Mouse (Mus musculus) cerebellum, adult 11-12 months (tissue): ENCODE data around the gene Slc35f1.

Experiments used
- DNase-seq: peaks from one replicate; pipeline ENCODE4 v3.0.0; 2022

Slc35f1 gene

DNA sequence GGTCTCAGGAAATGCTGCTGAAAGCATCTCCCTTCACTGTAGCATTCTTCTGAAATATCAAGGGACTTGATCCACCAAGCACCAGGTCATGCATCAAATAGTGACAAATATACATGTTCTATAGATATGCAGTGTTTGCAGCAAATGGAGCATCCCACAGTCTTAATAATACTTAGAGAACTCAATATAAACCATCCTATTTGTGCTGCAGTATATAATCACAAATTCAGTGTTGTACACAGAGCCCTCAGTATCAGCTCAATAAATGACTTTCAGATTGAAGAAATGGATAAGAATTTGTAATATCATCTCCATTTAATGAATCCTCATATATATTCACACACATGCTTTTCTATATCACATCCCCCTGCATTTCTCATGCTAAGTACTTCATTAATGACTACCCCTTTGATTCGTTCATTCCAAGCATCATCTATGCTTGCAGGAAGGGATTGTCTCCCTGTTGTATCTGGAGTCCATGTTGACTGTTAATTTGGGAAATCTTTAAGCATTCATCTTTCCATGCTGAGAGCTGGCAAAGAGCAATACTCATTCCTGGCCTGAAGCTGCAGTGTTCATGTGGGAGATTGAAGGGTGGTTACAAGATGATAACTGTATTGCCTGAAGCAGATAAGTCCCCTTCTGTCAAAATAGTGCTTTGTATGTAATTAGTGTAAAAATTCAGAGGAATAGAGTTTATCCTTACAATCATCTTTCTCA, 249.9 kb downstream of the Slc35f1 start:
- no peak for DNase-seq

DNA sequence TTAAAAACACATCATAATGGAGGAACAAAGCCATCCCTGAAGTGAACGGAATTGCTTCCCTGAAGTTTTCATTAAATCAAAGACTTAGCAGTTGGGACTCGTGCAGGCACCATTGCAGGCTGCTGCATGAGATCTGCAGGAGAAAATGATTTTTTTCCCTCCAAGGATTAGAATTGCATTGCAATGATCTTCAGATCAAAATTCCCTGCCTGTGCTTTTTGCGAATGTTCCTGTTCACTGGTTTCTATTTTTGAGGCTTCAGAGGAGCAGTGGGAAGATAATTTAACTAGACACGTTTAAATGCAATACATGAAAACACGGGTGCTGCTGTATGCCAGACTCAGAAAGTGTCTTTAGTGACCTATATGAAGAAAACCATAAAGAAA, 250.5 kb downstream of the Slc35f1 start:
- no peak for DNase-seq

DNA sequence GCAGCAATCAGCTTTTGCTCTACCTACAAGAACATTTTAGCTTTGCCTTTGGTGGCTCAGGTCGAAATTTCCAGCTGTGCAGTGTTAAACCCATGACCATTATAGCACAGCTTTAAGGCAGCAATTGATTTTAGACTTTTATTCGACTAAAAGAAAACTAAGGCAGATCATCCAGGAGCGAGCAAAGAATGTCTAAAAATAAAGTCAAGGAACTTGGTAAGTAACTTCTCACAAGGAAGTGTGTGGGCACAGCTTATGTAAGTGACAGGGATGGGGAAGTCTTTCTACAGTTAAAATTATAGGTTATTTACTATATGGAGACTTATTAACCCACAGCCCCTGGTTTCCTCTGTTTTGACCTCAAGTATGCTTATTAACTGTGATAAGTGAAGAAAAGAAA, 262.2 kb downstream of the Slc35f1 start:
- no peak for DNase-seq

DNA sequence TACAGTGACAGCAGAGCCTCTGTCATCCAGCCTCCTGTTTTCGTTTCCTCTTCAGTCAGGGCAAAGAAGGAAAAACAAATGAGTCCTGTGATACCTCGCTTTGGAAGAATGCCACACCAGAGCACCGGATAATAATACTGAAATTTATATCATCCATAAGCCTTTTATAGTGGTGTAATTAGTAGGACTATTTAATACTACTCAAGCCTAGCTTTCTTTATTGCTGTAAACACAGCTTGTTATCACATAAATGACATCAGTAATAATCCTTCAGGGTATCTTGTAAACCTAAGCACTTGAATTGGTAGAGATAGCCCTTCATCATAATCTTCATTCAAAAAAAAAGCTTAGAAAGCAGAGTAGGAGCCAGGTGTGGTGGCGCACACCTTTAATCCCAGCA, 266.4 kb downstream of the Slc35f1 start:
- DNase-seq, result no peak

DNA sequence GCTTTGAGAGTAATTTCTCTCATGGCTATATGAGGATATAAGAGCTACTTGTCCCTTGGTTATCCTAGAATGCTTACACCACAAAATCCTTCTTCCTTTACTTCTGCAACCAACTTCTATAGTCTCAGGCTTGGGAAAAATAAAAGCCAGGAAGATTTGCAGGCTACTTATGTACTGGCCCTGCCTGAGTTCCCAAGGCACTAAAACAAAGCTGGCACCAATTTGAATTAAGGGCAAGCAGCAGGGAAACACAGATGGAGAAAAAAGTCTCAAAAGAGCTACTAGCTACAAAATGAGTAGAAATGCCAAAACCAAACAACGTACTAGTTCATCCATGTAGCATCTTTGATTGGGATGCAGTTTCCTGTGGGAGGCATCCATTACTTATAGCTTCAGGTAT, 288.9 kb downstream of the Slc35f1 start:
- no peak for DNase-seq

DNA sequence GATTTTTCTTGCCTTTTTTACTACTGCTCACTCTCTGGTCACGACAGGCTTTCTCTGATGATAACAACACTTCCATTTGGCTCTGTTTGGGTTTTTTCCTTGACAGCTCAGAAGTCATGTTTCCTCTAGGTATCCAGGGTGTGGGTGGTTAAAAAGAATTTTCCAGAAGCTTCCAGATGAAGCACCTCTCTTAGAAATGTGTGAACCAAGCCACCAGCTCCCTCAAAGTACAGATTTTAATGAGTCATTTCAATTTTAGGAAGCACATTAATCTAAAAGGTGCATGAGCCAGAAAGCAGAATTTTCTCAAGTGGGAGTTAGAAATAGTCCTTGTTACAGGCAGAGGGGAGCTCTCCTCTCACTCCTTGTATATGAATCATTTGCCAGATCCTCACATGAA, 292.5 kb downstream of the Slc35f1 start:
- no peak for DNase-seq

DNA sequence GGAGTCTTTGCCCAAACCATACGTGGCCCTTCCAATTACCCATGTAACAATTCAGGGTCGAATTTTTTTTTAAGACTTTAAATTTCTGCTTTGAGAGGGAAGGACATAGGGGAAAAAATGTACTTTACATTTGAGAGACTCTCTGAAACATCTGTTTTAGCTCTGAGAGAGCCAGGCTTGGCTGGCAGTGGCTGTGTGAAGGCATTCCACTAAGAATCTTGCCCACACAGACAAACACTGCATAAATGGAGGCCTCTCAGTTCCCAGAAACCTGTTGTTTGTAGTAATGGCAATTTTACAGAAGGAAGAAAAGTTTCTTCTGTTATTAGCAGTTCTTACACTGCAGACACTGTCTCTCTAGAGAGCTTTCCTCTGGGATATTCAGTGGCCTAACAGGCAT, 301.9 kb downstream of the Slc35f1 start:
- no peak for DNase-seq

DNA sequence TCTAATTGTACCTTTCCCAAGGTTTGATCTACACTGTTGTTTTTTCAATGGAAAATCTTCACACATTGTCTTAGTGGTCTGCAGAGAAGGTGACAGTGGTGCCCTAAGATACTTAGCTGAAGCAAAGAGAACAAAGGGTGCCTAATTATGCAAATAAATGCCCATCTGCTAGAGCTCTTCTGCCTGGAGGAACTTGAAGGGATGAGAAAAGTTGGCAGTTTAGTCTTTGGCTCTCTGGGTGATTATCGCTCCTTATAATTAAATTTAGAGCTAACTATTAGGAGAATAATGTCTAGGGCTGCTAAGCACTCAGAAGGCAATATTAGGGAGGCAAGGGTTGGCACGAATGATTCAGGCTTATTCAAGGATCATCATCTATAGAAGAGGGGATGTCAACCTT, 306.6 kb downstream of the Slc35f1 start:
- DNase-seq, result no peak

DNA sequence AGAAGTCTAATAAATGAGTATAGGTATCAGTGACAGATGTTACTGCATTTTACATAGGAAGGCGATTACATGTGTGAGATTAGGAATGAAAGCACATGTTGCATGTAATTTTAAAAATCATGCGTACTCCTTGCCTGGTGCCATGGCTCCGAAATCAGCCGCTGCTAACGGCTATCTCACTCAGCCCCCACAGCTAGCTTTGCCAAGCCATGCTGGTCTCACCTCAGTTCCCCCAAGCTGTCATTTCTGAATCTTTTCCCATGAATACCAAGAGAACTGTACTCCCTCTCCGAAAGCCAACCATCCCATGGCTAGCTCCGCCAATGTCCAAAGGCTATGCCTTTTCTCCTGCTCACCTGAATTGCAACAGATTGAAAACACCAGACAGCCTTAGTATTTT, 310.8 kb downstream of the Slc35f1 start:
- DNase-seq, result no peak

DNA sequence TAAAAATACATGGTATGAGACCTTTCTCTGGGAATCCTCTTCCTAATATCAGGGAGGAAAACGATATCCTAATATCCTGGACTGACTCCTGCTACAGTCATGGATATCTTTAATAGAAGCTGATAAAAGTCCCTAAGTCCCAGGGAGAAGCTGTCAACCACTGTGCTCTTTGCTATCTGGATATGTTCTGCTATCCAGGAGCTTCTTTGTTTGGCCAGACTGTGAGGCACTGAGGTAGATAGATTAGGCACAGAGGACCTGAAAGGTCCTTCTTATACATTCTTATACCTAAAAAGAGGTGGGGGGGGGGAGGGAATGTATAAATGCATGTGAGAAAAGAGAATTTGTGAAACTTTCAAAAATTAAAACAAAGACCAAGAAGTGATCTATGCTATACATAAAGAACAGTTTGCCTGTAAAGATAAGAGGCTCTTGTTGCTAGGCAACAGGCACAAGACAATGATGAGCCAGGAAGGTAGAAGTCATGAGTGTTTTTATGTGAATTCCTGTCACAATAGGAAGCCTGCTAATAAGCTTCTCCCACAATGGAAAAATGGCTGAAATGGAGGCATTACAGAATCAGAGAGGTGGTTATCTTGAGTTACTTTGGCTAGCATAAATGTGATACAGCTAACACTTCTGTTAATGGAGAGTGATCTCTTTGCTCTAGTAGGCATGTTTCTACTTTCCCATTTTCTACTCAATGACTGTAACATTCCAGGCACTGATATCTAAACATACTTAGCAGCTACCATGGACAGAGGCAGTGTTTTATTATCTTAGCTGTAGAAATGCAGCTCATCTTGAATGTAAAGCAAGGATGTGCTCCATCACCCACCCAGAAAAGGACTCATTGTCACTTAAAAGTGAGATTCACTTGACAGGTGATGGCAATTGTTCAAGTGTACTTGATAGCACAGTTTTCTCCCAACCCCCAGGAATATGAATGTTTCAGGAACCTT, 316.2 kb downstream of the Slc35f1 start:
- no peak for DNase-seq

DNA sequence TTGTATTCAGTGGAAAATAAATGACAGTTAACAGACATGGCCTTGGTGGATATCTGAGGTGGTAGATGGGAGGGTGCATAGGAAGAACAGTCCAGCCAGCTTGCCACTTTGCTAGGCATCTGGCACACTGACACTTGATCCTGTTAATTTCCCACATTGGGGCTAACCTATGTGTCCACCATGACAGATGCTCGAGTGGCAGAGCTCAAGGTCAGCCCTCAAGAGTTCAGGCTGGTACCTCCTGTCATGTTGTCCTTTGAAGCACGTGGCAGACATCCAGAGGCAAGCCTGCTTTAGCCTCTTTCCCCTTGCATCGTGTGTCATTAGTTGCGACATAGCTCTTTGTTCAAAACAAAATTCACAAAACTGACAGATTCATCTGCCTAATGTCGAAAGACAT, 323.5 kb downstream of the Slc35f1 start:
- DNase-seq, result no peak

DNA sequence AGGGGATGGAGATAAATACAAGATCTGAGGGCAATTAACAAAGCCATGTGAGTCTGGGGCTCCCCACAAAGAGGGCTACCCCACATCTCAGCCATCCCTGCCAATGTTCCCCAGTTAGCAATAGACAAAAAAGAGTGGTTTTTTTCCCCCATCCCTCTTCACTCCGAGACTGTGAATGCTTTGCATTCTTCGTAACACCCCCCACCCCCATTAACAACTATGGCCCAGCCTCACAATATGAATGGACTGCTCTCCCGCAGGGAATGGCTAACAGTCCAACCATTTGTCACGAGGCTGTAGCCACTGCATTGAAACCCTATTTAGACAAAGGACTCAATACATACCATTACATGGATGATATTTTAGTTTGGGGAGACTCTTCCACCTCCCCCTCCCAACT, 338.1 kb downstream of the Slc35f1 start:
- DNase-seq, result no peak

DNA sequence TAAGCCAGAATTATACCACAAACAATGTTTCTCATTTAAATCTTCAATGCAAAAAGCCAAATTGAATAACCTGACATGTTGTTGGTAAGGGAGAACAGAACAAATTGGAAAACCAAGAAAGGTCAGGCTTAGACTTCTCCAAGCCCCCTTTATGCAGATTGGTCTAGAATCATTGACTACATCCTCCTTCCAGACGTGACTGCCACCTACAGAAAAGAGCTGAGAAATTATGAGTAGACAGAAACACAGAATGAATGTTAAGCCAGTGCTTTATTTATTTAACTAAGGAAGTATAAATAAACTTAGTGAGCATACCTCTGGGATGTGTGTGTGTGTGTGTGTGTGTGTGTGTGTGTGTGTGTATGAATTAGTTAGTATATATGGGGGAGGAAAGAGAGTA, 344.9 kb downstream of the Slc35f1 start:
- DNase-seq, result no peak

DNA sequence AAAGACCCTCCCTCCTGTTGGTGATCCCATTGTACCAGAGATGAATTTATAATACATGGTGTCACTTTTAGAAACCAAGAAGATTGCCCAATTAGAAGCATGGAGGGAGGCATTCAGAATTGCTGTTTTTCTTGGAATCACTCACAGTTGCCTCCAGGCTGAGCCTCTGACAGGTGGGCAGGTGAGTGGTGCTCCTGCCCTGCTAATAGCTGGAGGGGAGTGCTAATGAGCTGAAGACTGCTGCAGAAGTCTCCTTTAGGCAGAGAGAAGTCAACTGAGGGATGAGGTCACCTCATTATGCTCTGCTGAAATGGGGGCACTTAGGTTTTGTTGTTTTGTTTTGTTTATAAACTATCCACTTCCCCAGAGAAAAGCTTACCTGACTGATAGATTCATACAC, 355.6 kb downstream of the Slc35f1 start:
- DNase-seq, result no peak

DNA sequence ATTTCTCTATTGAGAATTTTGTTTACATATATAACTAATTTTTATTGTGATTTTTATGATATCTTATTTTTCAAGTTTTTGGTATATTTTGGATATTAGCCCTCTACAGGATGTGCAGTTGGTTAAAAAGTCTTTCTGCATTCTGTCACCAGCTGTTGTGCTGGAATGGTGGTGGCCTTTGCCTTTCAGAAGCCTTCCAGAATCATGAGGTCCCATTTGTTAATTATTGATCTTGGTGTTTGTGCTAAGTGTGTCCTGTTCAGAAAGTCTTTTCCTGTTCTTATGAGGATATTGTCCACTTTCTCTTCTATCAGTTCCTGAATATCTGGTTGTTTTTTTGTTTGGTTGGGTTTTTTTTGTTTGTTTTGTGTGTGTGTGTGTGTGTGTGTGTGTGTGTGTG, 362.2 kb downstream of the Slc35f1 start:
- no peak for DNase-seq

DNA sequence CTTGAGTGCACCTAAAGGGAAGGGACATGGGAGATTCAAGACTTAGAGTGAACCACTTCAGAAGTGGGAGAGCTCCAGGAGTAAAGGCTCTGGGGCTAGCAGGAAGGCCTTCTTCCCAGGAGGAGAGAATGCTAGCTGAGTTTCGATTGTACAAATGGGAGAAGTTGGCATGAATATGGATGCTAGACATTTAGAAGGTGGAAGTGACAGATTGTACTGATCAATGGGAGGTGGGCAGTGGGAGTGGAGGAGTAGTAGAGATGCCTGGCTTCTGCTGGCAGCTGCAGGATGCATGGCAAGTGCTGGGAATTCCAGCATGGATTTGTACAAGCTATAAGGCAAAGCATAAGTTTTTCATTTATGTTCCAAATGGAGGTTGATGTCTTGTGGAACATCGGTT, 370.4 kb downstream of the Slc35f1 start:
- no peak for DNase-seq

DNA sequence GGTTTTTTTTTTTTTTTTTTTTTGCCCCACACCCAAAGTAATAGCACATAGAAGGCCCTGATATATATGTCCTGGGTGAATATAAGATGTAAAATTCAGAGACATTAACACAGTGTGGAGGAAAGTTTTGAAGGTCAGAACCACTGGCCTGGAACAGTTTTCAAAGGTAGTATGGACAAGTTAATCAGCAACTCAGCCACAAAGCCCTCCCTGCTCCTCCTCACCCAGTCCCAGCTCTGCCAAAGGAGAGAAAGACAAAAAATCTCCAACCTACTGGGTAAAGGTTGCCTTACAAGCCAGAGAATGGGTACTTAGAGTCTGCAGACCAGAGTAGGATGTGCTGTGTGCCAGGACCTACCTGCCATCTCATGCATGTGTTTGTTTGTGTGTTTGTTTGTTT, 372.4 kb downstream of the Slc35f1 start:
- no peak for DNase-seq

DNA sequence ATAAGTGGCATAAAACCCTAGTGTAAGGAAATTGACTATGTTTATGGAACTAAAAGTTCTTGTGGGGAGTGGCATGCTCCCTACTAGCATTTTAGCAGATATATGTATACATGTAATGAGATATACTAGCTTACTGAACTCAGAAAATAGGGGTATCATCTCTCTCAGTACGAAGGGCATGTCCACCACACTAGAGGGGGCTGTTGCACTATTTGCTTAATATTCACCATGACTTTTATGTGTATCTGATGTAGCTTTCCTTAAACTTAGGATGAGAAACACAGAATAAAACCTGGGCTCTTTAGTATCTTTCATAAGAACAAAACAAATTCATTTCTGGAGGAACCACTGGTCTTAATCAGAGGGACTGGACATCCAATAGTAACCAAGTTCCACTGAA, 397.5 kb downstream of the Slc35f1 start:
- DNase-seq, result no peak

DNA sequence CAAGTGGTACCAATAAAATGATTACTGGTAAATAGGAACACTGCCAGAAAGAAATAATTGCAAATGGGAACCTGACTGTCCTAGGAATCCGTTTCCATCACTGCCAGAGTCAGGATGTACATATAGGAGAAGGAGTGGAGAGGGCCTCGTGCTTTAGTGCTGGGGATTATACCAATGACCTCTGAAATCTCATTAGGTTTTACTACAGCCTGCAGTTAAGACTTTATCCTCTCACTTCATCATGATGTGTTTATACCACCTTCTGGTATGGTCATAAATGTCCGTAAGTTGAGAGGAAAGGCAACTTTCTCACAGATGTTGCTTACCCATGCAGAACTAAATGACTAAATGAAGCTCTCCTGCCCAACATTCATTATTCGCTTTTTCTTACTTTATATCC, 401.2 kb downstream of the Slc35f1 start:
- no peak for DNase-seq

DNA sequence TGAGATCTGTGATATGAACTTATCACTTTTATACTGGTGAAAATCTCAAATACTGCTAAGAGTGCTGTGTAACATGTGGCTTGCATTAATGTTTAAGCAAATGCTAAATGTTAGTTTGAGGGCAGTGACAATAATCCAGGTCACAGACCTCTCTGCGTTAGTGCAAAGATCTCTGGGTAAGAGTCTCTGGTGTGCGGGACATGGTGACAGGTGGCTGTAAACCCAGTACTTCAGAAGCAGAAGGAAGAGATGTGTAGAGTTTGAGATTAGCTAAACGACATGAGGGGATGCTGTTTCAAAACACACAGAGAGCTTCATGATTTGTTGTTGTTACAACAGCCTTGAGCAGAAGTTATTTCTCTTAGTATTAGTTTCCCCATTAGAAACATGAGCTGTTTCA, 406.1 kb downstream of the Slc35f1 start:
- no peak for DNase-seq

DNA sequence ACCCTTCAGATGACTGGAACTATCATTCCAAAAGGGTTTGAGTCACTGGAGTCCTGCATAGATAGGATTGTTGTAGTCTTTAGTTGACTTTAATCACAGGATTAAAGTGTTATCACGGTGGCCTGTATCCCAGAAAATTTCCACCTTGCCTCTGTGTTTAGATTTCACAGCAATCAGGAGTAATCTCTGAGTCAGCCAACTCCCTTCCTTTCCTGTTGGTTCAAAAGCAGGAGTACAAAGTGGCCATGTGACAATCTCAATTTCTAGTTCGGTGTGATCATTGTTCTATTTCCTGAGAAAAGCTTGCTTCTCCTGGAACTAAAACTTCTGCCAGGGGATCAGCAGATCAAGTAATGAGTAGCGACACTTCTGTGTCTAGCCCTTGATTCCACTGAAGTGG, 410.5 kb downstream of the Slc35f1 start:
- no peak for DNase-seq

DNA sequence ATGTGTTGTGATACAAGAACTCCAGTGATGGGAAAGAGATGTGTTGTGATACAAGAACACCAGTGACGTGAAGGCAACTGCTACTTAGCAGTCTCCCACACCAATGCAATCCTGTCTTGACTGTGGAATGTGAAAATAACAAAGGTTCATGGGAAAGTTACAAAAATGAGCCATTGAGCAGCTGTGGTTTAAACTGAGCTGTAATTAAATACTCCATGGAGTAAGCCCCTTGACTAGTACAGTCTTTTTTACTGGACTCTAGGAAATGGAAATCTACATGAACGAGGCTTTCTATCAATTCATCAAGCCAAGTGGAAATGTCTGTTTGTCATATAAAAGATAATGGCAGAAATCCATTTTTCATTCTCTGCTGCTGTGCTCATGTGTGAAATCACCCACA, 411.1 kb downstream of the Slc35f1 start:
- DNase-seq, result no peak

DNA sequence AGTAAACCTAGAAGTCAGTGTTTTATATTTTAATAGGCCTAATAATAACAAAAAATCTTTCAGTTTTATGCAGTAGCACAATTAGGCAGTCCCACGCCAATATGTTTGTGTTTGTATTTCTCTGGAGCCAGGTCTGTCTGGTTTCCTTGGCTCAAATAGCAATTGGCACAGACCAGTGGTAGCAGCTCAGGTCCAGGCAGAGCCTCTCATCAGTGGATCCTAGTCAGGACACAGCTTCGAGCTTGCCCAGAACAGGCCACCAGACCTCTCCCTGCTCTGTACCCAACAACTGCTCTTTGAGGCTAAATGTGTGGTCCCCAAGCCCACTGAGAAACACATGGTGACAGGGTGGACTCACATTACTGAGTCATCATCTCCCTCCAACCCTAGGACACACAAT, 412.1 kb downstream of the Slc35f1 start:
- no peak for DNase-seq

DNA sequence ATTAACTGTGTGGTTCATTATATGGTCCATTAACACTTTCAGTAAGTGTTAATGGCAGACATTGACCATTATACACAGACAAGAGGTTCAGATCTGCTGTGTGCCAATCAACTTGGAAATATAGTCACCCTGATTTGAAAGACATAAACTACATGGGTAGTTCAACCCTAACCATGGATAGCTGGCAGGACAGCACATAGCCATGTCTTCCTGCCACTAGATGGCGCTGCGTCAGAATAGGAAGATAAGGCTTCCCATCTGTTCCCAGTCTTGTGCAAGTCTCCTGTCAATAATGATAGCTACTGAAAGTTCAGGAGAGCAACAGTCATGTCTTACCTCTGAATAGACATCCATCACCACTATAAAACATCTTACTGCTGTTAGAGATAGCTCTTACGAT, 424.7 kb downstream of the Slc35f1 start:
- DNase-seq, result no peak
